Mouse (Mus musculus) embryonic facial prominence, embryonic 15.5 days (tissue): ENCODE results near the gene Tmem207. TPM values are rescaled to one million over a fixed set of nuclear protein-coding genes. Genes with fewer than 3 reads are reported as not detected.

Experiments
- ATAC-seq: fragments of 200-750 bp; cut with Nextera tagmentation; 2 replicates; pipeline ENCODE4 v1.8.0; 2017; ENCODE audit warnings: low read depth, moderate TSS enrichment; ENCODE audit not compliant: insufficient number of reproducible peaks, low FRiP score, low TSS enrichment
- H3K27ac ChIP-seq: fragments of 300-500 bp; sonication (generic); replicated peaks from 2 replicates; pipeline ENCODE4 v1.5.1; 2015; ENCODE audit warnings: mild to moderate bottlenecking, inconsistent platforms
- H3K27me3 ChIP-seq: fragments of 300-500 bp; sonication (generic); 2 replicates; pipeline ENCODE4 v1.6.1; 2015; ENCODE audit warnings: inconsistent platforms
- H3K36me3 ChIP-seq: fragments of 300-500 bp; sonication (generic); 2 replicates; pipeline ENCODE4 v1.6.1; 2015; ENCODE audit warnings: mild to moderate bottlenecking, inconsistent platforms
- H3K4me1 ChIP-seq: fragments of 300-500 bp; sonication (generic); 2 replicates; pipeline ENCODE4 v1.6.1; 2015; ENCODE audit warnings: inconsistent platforms
- H3K4me2 ChIP-seq: fragments of 300-500 bp; sonication (generic); replicated peaks from 2 replicates; pipeline ENCODE4 v1.6.1; 2015; ENCODE audit warnings: mild to moderate bottlenecking, inconsistent platforms
- H3K4me3 ChIP-seq: fragments of 300-500 bp; sonication (generic); replicated peaks from 2 replicates; pipeline ENCODE4 v1.5.1; 2015; ENCODE audit warnings: mild to moderate bottlenecking, inconsistent platforms
- H3K9ac ChIP-seq: fragments of 300-500 bp; sonication (generic); 2 replicates; pipeline ENCODE4 v1.6.1; 2015; ENCODE audit warnings: inconsistent platforms
- H3K9me3 ChIP-seq: fragments of 300-500 bp; sonication (generic); replicated peaks from 2 replicates; pipeline ENCODE4 v1.6.1; 2016; ENCODE audit warnings: inconsistent platforms
- WGBS: fragments of 180-500 bp; shearing (Covaris S2); methylation state at CpG from one replicate; pipeline ENCODE4 v1.1.7; 2015; 5-methylcytosine and 5-hydroxymethylcytosine counted together
- polyA plus RNA-seq: library from polyadenylated mRNA; unstranded; fragments of >200 nt; fragmentation: Nextera tagmentation; extraction: Ambion mirVana; gene quantifications from 2 replicates; pipeline ENCODE4 v1.2.1, GENCODE M21; 2015

Gene Tmem207
- not detected in 2 replicates for polyA plus RNA-seq

DNA sequence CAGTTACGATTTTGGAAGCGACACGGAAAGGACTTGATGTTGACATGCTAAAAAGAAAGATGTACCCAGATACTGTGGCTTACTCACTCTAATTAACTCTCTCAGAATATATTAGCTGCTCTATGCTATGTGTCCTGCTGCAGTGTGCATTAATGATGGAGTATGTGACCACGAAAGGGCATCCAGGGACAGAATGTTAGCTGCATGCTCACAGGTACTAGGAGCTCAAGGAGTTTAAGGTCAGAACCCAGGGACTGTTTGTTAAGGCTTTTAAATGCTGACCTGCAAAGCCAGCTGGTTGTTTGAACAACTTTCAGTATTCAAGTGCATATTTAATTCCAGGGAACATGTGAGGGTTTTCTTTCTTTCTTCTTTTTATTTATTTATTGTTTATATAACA, at the start of gene Tmem207:
Tmem207 (minus strand) TSS at position 101 of the 400 bp plus-strand sequence.
- WGBS = 89% methylated on average over 4 of the region's 4 CpGs
- no peaks in the 10 kb centered on the region for H3K36me3 ChIP-seq
- no peaks in the 10 kb centered on the region for H3K9me3 ChIP-seq
- ATAC-seq = no peak
- H3K27me3 ChIP-seq = no peaks in the 10 kb centered on the region
- no peaks in the 10 kb centered on the region for H3K4me1 ChIP-seq
- H3K4me2 ChIP-seq = no peak within 1 kb of the TSS
- no peak within 1 kb of the TSS for H3K4me3 ChIP-seq
- H3K9ac ChIP-seq = no peak within 1 kb of the TSS
- H3K27ac ChIP-seq = no peak within 1 kb of the TSS

DNA sequence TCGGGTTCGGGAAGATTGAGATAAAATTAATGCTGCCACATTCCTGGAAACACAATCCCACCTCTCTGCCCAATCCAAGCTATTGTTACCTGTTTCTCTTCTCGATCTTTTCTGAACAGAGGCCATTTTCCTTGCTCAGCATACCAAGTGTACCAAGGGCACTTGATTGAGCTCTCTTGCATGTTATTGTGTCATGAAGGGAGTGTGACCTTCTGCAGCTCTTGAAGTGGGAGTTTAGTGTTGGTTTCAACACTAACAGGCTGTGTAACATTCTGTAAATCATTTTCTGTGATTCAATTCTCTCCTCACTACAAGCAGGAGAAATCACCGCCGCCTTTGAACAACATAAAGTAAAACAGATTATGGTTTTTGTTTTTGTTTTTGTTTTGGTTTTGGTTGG, 47.6 kb upstream of the Tmem207 start:
- Histone ChIP-seq H3K27me3 (no peaks in the 10 kb centered on the region), H3K36me3 (no peaks in the 10 kb centered on the region), H3K4me3 (no peak overlapping the region), H3K4me1 (no peaks in the 10 kb centered on the region), H3K9me3 (no peaks in the 10 kb centered on the region), H3K27ac (no peak overlapping the region), H3K9ac (no peak overlapping the region), H3K4me2 (no peak overlapping the region)
- ATAC-seq = no peak
- 89% methylated on average over 5 of the region's 5 CpGs for WGBS

- Histone ChIP-seq H3K4me1 (no peaks in the 10 kb centered on the region), H3K9ac (no peak overlapping the region), H3K9me3 (no peaks in the 10 kb centered on the region), H3K27ac (no peak overlapping the region), H3K4me2 (no peak overlapping the region), H3K36me3 (no peaks in the 10 kb centered on the region), H3K4me3 (no peak overlapping the region), H3K27me3 (no peaks in the 10 kb centered on the region)
- ATAC-seq = no peak
- 68% methylated on average over 2 of the region's 2 CpGs for WGBS
Observed at GRCm38 (mm10) chr16:26571836-26572235, 45.3 kb upstream of the Tmem207 start.

- Histone ChIP-seq H3K9ac (no peak overlapping the region), H3K4me1 (no peaks in the 10 kb centered on the region), H3K4me2 (no peak overlapping the region), H3K36me3 (no peaks in the 10 kb centered on the region), H3K27me3 (no peaks in the 10 kb centered on the region), H3K27ac (no peak overlapping the region), H3K9me3 (no peaks in the 10 kb centered on the region), H3K4me3 (no peak overlapping the region)
- ATAC-seq = no peak
Observed at GRCm38 (mm10) chr16:26569387-26569978, 42.9 kb upstream of the Tmem207 start.

- no peaks in the 10 kb centered on the region for H3K27me3 ChIP-seq
- no peaks in the 10 kb centered on the region for H3K4me1 ChIP-seq
- no peak for ATAC-seq
- H3K9ac ChIP-seq = no peak overlapping the region
- no peak overlapping the region for H3K27ac ChIP-seq
- no peaks in the 10 kb centered on the region for H3K9me3 ChIP-seq
- no peak overlapping the region for H3K4me2 ChIP-seq
- WGBS = 75% methylated on average over 2 of the region's 2 CpGs
- no peak overlapping the region for H3K4me3 ChIP-seq
- H3K36me3 ChIP-seq = no peaks in the 10 kb centered on the region
Observed at GRCm38 (mm10) chr16:26562771-26563170, 36.2 kb upstream of the Tmem207 start.

DNA sequence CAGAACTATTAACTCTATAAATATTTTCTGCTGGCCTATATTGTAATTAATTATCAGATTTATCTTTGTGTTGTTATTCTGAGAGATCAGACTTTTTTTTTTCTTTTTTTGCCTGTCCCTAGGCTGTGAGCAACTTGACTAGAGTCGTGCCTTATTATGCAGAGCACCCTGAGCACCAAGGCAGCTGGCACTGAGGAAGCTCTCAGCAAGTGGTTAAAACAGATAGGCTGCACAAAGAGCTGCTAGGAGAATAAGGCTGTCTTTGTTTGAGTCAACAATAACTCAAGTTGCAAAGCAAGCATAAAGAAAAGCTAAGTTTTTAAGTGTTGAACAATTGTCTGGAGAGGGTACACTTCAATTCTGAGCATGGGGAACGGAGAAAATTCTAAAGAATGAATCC, 35.2 kb upstream of the Tmem207 start:
- ATAC-seq = no peak
- no peaks in the 10 kb centered on the region for H3K36me3 ChIP-seq
- H3K27me3 ChIP-seq = no peaks in the 10 kb centered on the region
- H3K9me3 ChIP-seq = no peaks in the 10 kb centered on the region
- H3K27ac ChIP-seq = no peak overlapping the region
- WGBS = 41% methylated on average over 2 of the region's 2 CpGs
- no peaks in the 10 kb centered on the region for H3K4me1 ChIP-seq
- H3K4me3 ChIP-seq = no peak overlapping the region
- no peak overlapping the region for H3K9ac ChIP-seq
- H3K4me2 ChIP-seq = no peak overlapping the region

- Histone ChIP-seq H3K27ac (no peak overlapping the region), H3K4me2 (no peak overlapping the region), H3K4me3 (no peak overlapping the region), H3K27me3 (no peaks in the 10 kb centered on the region), H3K4me1 (no peaks in the 10 kb centered on the region), H3K36me3 (no peaks in the 10 kb centered on the region), H3K9ac (no peak overlapping the region), H3K9me3 (no peaks in the 10 kb centered on the region)
- no peak for ATAC-seq
- WGBS = 79% methylated on average over 1 of the region's 1 CpGs
Observed at GRCm38 (mm10) chr16:26558797-26559196, 32.2 kb upstream of the Tmem207 start.

- Histone ChIP-seq H3K4me3 (no peak overlapping the region), H3K9me3 (no peaks in the 10 kb centered on the region), H3K9ac (no peak overlapping the region), H3K36me3 (no peaks in the 10 kb centered on the region), H3K27me3 (no peaks in the 10 kb centered on the region), H3K4me2 (no peak overlapping the region), H3K4me1 (no peaks in the 10 kb centered on the region), H3K27ac (no peak overlapping the region)
- WGBS = 71% methylated on average over 3 of the region's 3 CpGs
- ATAC-seq = no peak
Observed at GRCm38 (mm10) chr16:26552234-26552633, 25.7 kb upstream of the Tmem207 start.

GRCm38 (mm10) chr16:26549221-26549620, 22.7 kb upstream of the Tmem207 start:
- Histone ChIP-seq H3K27ac (no peak overlapping the region), H3K9ac (no peak overlapping the region), H3K9me3 (no peaks in the 10 kb centered on the region), H3K4me1 (no peaks in the 10 kb centered on the region), H3K36me3 (no peaks in the 10 kb centered on the region), H3K4me3 (no peak overlapping the region), H3K27me3 (no peaks in the 10 kb centered on the region), H3K4me2 (no peak overlapping the region)
- no peak for ATAC-seq
- 74% methylated on average over 2 of the region's 2 CpGs for WGBS

DNA sequence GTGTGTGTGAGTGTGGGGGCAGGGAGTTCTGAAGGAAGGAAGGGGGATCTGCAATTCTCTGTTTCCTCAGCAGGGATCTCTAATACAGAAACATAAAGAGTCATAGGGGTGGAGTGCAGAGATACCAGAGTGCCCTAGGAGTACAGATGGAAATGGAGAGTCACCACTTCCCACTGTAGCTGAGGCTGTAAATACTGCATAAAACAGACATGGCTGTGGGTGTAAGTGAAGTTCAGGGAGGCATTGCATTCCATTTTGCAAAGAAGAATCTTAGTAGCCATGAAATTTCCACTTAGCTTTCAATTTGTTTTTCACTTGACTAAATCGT, 20.3 kb upstream of the Tmem207 start:
- H3K9me3 ChIP-seq = no peaks in the 10 kb centered on the region
- WGBS = 57% methylated on average over 1 of the region's 1 CpGs
- H3K4me2 ChIP-seq = no peak overlapping the region
- H3K4me1 ChIP-seq = no peaks in the 10 kb centered on the region
- no peaks in the 10 kb centered on the region for H3K27me3 ChIP-seq
- no peak overlapping the region for H3K27ac ChIP-seq
- H3K36me3 ChIP-seq = no peaks in the 10 kb centered on the region
- no peak for ATAC-seq
- no peak overlapping the region for H3K9ac ChIP-seq
- no peak overlapping the region for H3K4me3 ChIP-seq

DNA sequence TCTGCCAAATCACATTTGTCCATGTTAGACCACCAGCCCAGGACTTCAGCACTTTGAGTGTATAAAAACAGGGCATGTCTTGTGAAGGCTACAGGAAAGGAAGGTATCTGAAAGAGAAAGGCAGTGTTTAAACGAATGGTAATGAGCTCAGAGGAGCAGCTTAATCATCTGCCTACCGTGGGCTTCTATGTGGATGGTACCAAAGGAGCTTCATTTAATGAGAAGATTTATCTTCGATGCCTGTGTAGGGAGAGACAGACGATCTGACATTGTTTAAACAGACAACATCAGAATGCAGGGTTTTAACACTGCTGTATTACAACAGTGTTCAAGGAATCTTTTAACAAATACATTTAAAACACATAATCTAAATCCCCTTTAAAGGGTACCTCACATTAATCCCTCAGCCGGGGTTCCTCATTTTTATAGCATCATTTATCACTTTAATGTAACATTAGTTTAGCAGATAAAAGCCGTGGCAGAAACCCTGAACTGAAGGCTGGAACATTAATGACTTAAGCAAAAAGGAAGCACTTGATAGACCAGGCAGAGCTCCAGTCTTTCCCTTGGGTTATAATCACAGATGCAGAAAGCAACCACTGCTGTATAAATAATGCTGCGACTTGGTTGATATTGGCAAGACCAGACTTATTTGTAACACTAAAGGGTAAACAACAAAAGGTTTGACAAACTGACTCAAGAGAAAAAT, 19.8 kb upstream of the Tmem207 start:
- no peaks in the 10 kb centered on the region for H3K4me1 ChIP-seq
- no peak overlapping the region for H3K9ac ChIP-seq
- no peaks in the 10 kb centered on the region for H3K36me3 ChIP-seq
- WGBS = 30% methylated on average over 7 of the region's 7 CpGs
- H3K27me3 ChIP-seq = no peaks in the 10 kb centered on the region
- H3K27ac ChIP-seq = no peak overlapping the region
- no peak overlapping the region for H3K4me2 ChIP-seq
- no peaks in the 10 kb centered on the region for H3K9me3 ChIP-seq
- H3K4me3 ChIP-seq = no peak overlapping the region
- ATAC-seq = no peak

- Histone ChIP-seq H3K4me1 (no peaks in the 10 kb centered on the region), H3K4me3 (no peak overlapping the region), H3K9ac (no peak overlapping the region), H3K27me3 (no peaks in the 10 kb centered on the region), H3K36me3 (no peaks in the 10 kb centered on the region), H3K4me2 (no peak overlapping the region), H3K9me3 (no peaks in the 10 kb centered on the region), H3K27ac (no peak overlapping the region)
- 83% methylated on average over 1 of the region's 1 CpGs for WGBS
- ATAC-seq = no peak
Observed at GRCm38 (mm10) chr16:26532287-26532686, 5.7 kb upstream of the Tmem207 start.
